ENCODE assay signal across 15 mouse cellular contexts in the genomic region with DNA sequence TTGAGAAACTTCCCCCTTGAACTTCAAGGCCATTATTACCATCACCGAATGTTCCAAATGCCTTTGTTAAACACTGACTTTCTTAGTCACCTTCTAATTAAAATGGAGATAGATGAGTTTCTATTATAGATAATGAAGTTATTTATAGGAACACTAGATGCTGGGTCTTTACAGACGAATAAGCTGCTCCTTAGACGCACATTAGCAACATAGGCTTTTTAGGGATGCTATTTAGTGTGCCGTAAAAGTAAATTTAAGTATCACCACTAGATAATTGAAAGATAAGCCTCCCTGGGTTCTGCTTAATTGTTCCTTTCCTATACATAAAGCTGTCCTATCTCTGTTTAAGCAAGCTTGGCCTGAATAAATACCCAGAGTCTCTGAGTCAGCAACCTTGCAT.
"Had no signal": no experiment of that assay in that cellular context is flagged by ENCODE, and none has a peak within 500 bp of the region (broad histone marks: within the 10 kb centered on the region; RNA-seq: fewer than 3 reads in every experiment).

No protein-coding gene starts in this region.

- H3K4me2 ChIP-seq: neural tube, embryonic 12.5 days; stomach, embryonic 15.5 days had no signal

- H3K27ac ChIP-seq: neural tube, embryonic 12.5 days; stomach, embryonic 15.5 days; stomach, postnatal 0 days had no signal

- H3K36me3 ChIP-seq: neural tube, embryonic 12.5 days; stomach, embryonic 15.5 days had no signal

- H3K9me3 ChIP-seq: neural tube, embryonic 12.5 days; stomach, embryonic 15.5 days had no signal

- DNase-seq: retina, postnatal 1 day; right cerebral cortex, adult 18-20 months; right cerebral cortex, postnatal 14 days; right cerebral cortex, postnatal 25 days; right cerebral cortex, postnatal 4 days; spleen, adult 18-20 months; thymus, adult 18-20 months; thymus, adult 2 months; thymus, postnatal 14 days; thymus, postnatal 25 days; thymus, postnatal 36 days; thymus, postnatal 4 days had no signal

- H3K4me3 ChIP-seq: neural tube, embryonic 12.5 days; stomach, embryonic 15.5 days had no signal

- H3K9ac ChIP-seq: neural tube, embryonic 12.5 days; stomach, embryonic 15.5 days had no signal

- H3K4me1 ChIP-seq: neural tube, embryonic 12.5 days; stomach, embryonic 15.5 days had no signal

- H3K27me3 ChIP-seq: neural tube, embryonic 12.5 days; stomach, embryonic 15.5 days had no signal
